Mouse (Mus musculus) lung, embryonic 16.5 days (tissue): ENCODE data around the gene Trmt61a. TPM values are rescaled to one million over a fixed set of nuclear protein-coding genes. Genes with fewer than 3 reads are reported as not detected.
"Not testable (repeated sequence)": the region's sequence is repeated elsewhere in the genome, so short reads cannot be mapped to it uniquely, and the experiment has no call there.

Source experiments
- ATAC-seq: fragments of 200-750 bp; cut with Nextera tagmentation; 2 replicates; pipeline ENCODE4 v1.8.0; 2017; ENCODE audit warnings: low read depth, mild to moderate bottlenecking, moderate library complexity
- H3K27ac ChIP-seq: fragments of 300-500 bp; sonication (generic); 2 replicates; pipeline ENCODE4 v1.5.1; 2014; ENCODE audit warnings: mild to moderate bottlenecking, control low read depth, low read length
- H3K27me3 ChIP-seq: fragments of 300-500 bp; sonication (generic); 2 replicates; pipeline ENCODE4 v1.6.1; 2014; ENCODE audit warnings: low read depth, low read length, mixed read lengths; ENCODE audit not compliant: control insufficient read depth, insufficient read depth
- H3K36me3 ChIP-seq: fragments of 300-500 bp; sonication (generic); 2 replicates; pipeline ENCODE4 v1.6.1; 2014; ENCODE audit warnings: low read length; ENCODE audit not compliant: control insufficient read depth, insufficient read depth
- H3K4me1 ChIP-seq: fragments of 300-500 bp; sonication (generic); replicated peaks from 2 replicates; pipeline ENCODE4 v1.6.1; 2014; ENCODE audit warnings: low read length, mixed read lengths; ENCODE audit not compliant: control insufficient read depth, insufficient read depth
- H3K4me2 ChIP-seq: fragments of 300-500 bp; sonication (generic); 2 replicates; pipeline ENCODE4 v1.6.1; 2014; ENCODE audit warnings: low read depth, low read length, control low read depth
- H3K4me3 ChIP-seq: fragments of 300-500 bp; sonication (generic); 2 replicates; pipeline ENCODE4 v1.5.1; 2014; ENCODE audit warnings: mild to moderate bottlenecking, low read length, control low read depth
- H3K9ac ChIP-seq: fragments of 300-500 bp; sonication (generic); 2 replicates; pipeline ENCODE4 v1.6.1; 2014; ENCODE audit warnings: low read length, control low read depth
- H3K9me3 ChIP-seq: fragments of 300-500 bp; sonication (generic); 2 replicates; pipeline ENCODE4 v1.6.1; 2016; ENCODE audit warnings: low read length; ENCODE audit not compliant: control insufficient read depth
- WGBS: fragments of 180-500 bp; shearing (Covaris S2); extraction: QIAGEN DNeasy Blood & Tissue Kit; methylation state at CpG from one replicate; pipeline ENCODE4 v1.1.7; 2014; 5-methylcytosine and 5-hydroxymethylcytosine counted together
- polyA plus RNA-seq: library from polyadenylated mRNA; unstranded; fragments of >200 nt; fragmentation: Nextera tagmentation; extraction: Ambion mirVana; gene quantifications from 2 replicates; pipeline ENCODE4 v1.2.1, GENCODE M21; 2015

Trmt61a gene
- 7.0 and 7.2 TPM in 2 replicates for polyA plus RNA-seq

DNA sequence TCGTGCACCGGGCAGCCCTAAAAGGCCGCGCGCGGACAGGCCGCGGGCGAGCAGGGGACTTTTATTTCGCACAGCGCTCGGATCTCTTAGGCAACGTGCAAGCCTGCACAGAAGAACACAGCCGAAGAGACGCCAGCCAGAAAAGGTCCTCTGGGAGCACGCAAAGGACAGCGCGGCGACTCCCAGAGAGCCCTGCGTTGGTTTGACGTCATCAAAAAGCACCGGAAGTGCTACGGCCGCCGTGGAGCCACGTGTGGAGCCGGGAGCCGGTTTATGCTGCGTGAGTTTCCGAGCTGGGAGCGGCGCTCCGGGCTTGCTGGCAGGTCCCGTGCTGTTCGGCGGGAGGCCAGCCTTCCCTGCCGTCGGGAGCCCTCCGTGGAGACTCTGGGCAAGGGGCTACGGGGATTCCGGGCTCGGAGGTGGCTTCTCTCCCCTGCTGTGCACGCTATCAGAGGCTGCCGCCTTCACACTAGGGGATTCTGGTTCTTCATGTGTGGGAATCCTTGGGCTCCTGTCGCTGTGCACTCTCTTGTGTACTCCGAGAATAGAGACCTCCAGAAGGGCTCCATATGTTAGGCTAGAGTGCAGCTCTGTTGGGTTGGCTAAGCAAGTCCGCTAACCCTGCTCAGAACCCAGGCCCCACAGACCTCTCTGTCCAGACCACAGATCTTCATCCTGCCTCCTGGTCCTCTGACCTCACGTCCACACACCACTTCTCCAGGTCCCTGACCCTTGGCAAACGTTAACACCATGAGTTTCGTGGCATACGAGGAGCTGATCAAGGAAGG is at the start of gene Trmt61a:
Trmt61a (plus strand) TSS at position 224 of the 788 bp plus-strand sequence.
- peaks cover 11% of the 10 kb centered on the region for H3K27me3 ChIP-seq
- H3K36me3 ChIP-seq, result 0 out of 2 replicates have a peak, but pooled peaks cover 3% of the 10 kb centered on the region
- H3K4me2 ChIP-seq, result peak within 1 kb of the TSS; percentile 96
- WGBS, result under 1% methylated on average over 51 of the region's 51 CpGs
- peak within 1 kb of the TSS; percentile 92 for H3K4me3 ChIP-seq
- H3K9ac ChIP-seq, result peak within 1 kb of the TSS; percentile 88
- ATAC-seq, result peak; percentile 90
- H3K27ac ChIP-seq, result peak within 1 kb of the TSS; percentile 99
- H3K4me1 ChIP-seq, result peaks cover 23% of the 10 kb centered on the region
- no peaks in the 10 kb centered on the region for H3K9me3 ChIP-seq

DNA sequence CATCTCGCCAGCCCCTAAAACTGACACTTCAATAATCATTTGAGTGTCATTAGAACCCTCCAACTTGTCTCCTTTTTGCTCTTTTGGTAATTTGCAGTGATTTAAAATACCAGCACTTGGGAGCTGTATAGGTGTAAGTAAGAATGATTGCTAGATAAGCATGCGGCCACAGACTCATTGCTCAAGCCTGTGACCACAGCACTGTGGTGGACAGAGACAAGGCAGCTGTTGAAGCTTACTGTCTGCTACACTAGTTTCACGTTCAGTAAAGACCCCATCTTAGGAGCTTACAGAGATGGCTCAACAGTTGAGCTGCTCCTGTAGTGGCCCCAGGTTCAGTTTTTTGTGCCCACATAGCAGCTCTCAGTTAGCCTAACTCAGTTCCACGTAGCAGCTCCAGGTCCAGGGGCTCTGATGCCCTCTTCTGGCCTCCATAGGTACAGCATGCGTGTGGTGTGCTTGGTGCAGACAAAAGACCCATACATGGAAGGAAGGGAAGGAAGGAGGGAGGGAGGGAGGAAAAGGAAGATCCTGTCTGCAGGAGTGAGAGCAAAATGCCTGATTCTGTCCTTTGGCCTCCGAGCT is 29.8 kb upstream of the Trmt61a start:
- ATAC-seq, result peak; percentile 61; the same call in 1 of the 2 replicates
- no peaks in the 10 kb centered on the region for H3K9me3 ChIP-seq
- peaks cover 32% of the 10 kb centered on the region for H3K36me3 ChIP-seq
- H3K4me2 ChIP-seq, result no peak overlapping the region
- no peak overlapping the region for H3K9ac ChIP-seq
- H3K4me3 ChIP-seq, result no peak overlapping the region
- no peak overlapping the region for H3K27ac ChIP-seq
- H3K4me1 ChIP-seq, result no peaks in the 10 kb centered on the region
- no peaks in the 10 kb centered on the region for H3K27me3 ChIP-seq
- 51% methylated on average over 6 of the region's 6 CpGs for WGBS

DNA sequence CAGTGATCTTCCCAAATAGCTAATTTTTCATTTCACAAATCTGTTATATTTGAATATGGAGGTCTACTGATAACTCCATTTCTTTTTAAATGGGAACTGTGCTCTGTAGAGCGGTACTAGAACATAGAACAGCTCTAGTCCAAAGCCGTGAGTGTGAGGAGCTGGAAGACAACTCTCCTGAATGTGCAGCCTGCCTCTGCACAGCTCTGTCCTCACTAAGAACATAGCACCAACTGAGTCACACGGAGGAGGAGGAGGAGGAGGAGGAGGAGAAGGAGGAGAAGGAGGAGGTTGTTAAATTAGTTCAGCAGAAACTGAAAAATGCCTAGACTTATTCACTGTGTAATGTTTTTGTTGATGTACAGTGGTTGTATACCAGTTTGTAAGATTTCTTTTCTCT is 25.0 kb upstream of the Trmt61a start:
- Histone ChIP-seq H3K4me1 (no peaks in the 10 kb centered on the region), H3K9me3 (no peaks in the 10 kb centered on the region), H3K9ac (no peak overlapping the region), H3K4me3 (no peak overlapping the region), H3K27me3 (no peaks in the 10 kb centered on the region), H3K36me3 (peaks cover 22% of the 10 kb centered on the region), H3K27ac (no peak overlapping the region), H3K4me2 (no peak overlapping the region)
- WGBS, result 88% methylated on average over 3 of the region's 3 CpGs
- no peak for ATAC-seq

DNA sequence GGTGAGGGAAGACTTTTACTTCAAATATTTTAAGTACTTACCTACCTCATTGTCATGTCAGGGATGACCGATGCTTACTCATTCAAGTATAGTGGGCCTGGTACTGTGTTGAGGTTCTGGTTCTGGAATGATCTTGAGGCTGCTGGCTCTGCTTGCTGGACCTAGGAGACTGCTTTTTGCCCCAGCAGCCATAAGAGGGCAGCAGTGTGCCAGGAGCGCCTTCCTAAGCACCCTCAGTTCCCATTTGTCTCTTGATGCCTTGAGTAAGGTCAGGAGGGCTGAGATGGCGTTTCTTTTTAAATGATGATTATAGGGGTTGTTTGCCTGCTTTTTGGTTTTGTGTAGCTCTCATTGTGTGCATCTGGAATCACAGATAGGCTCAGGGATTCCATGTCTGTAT is 24.5 kb upstream of the Trmt61a start:
- Histone ChIP-seq H3K9ac (no peak overlapping the region), H3K4me1 (no peaks in the 10 kb centered on the region), H3K4me3 (no peak overlapping the region), H3K9me3 (no peaks in the 10 kb centered on the region), H3K4me2 (no peak overlapping the region), H3K27me3 (no peaks in the 10 kb centered on the region), H3K36me3 (peaks cover 22% of the 10 kb centered on the region), H3K27ac (no peak overlapping the region)
- 32% methylated on average over 3 of the region's 3 CpGs for WGBS
- peak; percentile 75 for ATAC-seq

DNA sequence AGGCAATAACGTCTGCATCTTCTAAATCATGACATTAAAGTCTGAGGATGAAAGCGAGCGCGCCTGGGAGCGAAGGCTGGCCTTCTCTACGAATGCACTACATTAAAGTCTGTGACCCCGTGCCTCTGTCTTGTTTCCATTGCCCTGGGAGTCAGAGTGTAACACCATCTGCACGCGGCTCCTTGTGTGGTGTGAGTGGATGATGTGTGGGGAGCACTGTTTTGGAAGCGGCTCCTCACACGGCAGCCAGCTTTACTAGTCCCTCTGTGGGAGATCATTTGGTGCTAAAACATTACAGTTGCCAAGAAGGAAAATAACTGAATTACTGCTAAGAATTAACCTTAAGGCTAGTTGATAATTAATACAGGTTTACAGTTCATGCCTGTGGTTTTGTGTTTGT is 22.2 kb upstream of the Trmt61a start:
- ATAC-seq, result no peak
- Histone ChIP-seq H3K9ac (no peak overlapping the region), H3K27me3 (no peaks in the 10 kb centered on the region), H3K9me3 (no peaks in the 10 kb centered on the region), H3K4me1 (no peaks in the 10 kb centered on the region), H3K36me3 (peaks cover 18% of the 10 kb centered on the region), H3K4me3 (no peak overlapping the region), H3K27ac (no peak overlapping the region), H3K4me2 (no peak overlapping the region)
- WGBS, result 91% methylated on average over 11 of the region's 11 CpGs

DNA sequence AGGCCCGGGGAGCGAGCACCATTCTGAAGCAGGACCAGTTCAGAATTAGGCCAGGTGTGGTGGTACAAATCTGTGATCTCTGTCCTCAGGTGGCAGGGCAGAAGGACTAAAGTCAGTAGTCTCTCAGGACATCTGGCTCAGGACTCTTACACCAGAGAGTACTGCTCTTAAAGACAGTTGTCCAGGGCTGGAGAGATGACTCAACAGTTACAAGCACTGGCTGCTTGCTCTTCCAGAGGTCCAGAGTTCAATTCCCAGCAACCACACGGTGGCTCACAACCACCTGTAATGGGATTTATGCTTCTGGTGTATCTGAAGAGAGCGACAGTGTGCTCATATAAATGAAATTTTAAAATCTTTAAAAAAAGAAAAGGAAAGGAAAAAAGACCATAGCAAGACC is 18.6 kb upstream of the Trmt61a start:
- WGBS, result 94% methylated on average over 4 of the region's 4 CpGs
- ATAC-seq, result no peak
- Histone ChIP-seq H3K9me3 (no peaks in the 10 kb centered on the region), H3K27ac (no peak overlapping the region), H3K4me3 (no peak overlapping the region), H3K4me2 (no peak overlapping the region), H3K36me3 (peaks cover 15% of the 10 kb centered on the region), H3K9ac (no peak overlapping the region), H3K4me1 (peaks cover 13% of the 10 kb centered on the region), H3K27me3 (no peaks in the 10 kb centered on the region)

DNA sequence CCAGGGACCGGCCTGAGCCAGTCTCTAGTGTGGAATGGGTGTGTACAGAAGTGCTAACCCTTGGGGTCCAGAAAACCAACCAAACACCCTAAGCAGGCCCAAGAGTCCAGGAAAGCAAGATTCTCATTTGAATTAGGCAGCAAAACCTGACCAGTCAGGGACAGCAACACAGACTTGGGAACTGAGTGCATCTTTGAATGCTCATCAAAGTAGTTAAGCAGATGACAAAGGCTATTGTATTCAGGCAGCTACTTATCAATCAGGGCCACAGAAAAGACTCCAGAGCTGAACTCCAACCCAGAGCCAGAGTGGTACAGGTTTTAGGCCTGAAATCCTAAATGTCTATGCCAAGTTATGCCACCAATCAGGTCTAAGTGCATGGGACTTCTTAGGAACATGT is 17.3 kb upstream of the Trmt61a start:
- Histone ChIP-seq H3K9me3 (no peaks in the 10 kb centered on the region), H3K27ac (no peak overlapping the region), H3K4me1 (peaks cover 26% of the 10 kb centered on the region), H3K27me3 (no peaks in the 10 kb centered on the region), H3K9ac (no peak overlapping the region), H3K4me2 (no peak overlapping the region), H3K36me3 (peaks cover 15% of the 10 kb centered on the region), H3K4me3 (no peak overlapping the region)
- no peak for ATAC-seq
- 86% methylated on average over 1 of the region's 1 CpGs for WGBS

DNA sequence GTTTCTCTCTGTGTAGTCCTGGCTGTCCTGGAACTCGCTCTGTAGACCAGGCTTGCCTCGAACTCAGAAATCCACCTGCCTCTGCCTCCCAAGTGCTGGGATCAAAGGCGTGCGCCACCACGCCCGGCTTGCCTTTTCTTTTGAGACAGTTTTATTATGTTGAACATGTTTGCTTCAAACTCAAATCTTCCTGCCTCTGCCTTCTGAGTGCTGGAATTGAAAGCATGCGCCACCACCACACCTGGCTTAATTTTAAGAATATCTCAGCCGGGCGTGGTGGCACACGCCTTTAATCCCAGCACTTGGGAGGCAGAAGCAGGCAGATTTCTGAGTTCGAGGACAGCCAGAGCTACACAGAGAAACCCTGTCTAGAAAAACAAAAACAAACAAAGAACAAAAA is 16.4 kb upstream of the Trmt61a start:
- ATAC-seq, H3K4me3 ChIP-seq, H3K9me3 ChIP-seq, H3K9ac ChIP-seq, H3K27ac ChIP-seq, H3K36me3 ChIP-seq, H3K27me3 ChIP-seq, H3K4me2 ChIP-seq: not testable (repeated sequence)
- WGBS, result 98% methylated on average over 11 of the region's 11 CpGs
- peaks cover 26% of the 10 kb centered on the region for H3K4me1 ChIP-seq

DNA sequence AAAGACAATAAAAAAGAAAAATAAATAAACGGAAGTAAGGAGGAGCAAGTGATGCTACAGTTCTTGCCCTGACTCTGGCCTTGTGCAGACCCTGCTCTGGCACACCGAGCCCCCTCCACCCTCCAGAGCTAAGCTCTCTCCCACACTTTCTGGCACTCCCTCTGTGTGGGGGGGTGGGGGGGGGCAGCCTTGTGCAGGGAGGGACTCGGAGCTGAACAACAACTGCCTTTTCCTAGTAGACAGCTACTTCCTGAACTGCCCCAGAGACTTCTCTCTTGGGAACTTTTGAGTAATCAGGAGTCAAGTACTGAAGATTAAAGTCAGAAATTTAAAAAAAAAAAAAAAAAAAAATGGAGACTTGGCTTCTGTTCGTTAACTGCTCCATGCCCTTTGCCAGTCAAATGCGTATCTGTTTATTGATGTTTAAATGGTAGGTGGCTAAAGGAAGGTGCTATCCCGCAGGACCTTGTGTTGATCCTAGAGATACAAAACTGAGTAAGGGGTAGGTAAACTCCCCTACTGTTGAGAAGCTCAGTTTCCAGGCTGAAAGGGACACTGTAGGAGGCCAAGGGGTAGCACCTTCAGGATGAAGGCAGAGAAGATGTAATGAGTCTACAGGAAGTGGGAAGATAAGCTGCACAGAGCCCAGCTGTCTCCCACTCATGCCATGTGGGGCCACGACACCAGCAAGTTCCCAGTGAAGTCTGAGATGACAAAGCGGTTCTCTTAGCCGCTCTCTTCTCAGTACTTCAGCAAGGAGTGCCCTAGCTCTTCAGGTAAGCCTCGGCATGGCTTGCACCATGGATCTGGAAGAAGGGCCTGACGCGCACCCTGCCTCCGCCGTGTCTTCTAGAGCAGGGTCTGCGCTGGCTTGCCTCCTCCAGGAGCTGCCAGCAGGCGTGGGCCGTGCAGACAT is 14.4 kb upstream of the Trmt61a start:
- H3K4me3 ChIP-seq, result no peak overlapping the region
- H3K27ac ChIP-seq, result peak overlapping the region; percentile 95
- H3K9me3 ChIP-seq, result no peaks in the 10 kb centered on the region
- 21% methylated on average over 17 of the region's 17 CpGs for WGBS
- peak; percentile 34 for ATAC-seq
- H3K4me2 ChIP-seq, result peak overlapping the region; percentile 25
- H3K9ac ChIP-seq, result no peak overlapping the region
- H3K27me3 ChIP-seq, result no peaks in the 10 kb centered on the region
- H3K4me1 ChIP-seq, result peaks cover 27% of the 10 kb centered on the region
- peaks cover 2% of the 10 kb centered on the region; the same call in 1 of the 2 replicates for H3K36me3 ChIP-seq
